Mouse (Mus musculus): ENCODE results near the gene Immp2l.

Gene Immp2l

DNA sequence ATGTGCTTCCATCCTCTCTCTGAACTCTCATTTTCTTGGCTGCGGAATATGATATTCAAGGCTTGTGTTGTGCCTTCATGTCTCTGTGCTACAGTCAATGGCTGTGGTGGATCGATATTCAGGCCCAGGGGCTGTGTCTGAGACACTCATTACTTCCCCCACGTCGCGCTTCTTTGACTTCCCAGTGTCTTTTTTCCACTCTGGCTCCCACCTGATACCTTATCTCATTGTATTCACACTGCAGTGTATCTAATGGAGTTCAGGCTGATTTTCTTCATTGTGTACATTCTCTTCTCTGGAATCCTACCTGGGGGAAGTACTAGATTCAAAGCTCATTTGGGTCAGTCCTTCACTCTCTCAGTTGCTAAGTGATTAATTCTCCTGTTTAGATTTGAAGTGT is 27.1 kb downstream of the Immp2l start:
- DNase-seq (ENCODE audit: low spot score), result no peak

GRCm38 (mm10) chr12:41052897-41053296 is 29.0 kb downstream of the Immp2l start:
- no peak for DNase-seq (ENCODE audit: low spot score)

DNA sequence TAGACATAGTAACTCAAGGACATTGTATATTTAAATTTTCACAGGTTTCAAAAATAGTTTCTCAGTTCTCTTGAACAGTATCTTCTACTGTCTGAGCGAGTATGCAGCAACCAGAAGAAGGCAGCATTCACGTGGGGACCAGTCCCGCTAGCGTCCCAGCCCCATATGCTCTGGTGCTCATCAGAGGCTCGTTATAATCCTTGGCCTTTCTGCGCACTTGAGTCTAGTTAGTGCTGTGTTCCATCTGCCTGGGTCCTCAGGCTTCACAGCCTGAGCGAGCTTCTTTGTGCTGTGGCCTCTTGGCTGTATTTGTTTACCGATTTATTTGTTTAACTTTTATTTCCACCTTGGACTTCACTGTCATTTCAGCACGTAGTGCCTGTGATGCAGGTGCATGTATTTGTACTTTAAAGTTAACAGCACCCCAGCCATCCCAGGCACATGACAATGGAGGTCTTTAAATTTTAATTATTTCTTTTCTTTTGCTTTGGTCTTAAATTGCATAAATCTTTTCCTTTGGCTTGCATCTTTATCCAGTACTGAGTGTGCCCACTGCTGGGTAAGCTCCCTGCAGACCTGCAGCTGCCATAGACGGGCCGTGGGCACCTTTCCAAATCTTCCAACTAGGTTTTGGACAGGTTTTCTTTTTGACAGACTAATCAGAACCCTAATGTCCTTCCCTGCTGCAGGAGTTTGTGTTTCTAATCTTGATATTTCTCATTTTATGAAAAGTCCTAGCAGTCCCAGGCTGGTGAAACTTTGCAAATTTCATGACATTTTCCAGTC is 30.3 kb downstream of the Immp2l start:
- no peak for DNase-seq (ENCODE audit: low spot score)

GRCm38 (mm10) chr12:41055941-41056340 is 32.1 kb downstream of the Immp2l start:
- DNase-seq (ENCODE audit: low spot score), result no peak

GRCm38 (mm10) chr12:41063281-41063680 is 39.4 kb downstream of the Immp2l start:
- DNase-seq (ENCODE audit: low spot score), result no peak

- no peak for DNase-seq (ENCODE audit: low spot score)
These were observed 58.0 kb downstream of the Immp2l start for GRCm38 (mm10) chr12:41081843-41082242.

- DNase-seq (ENCODE audit: low spot score), result no peak
These were observed 60.6 kb downstream of the Immp2l start for GRCm38 (mm10) chr12:41084370-41085089.

DNA sequence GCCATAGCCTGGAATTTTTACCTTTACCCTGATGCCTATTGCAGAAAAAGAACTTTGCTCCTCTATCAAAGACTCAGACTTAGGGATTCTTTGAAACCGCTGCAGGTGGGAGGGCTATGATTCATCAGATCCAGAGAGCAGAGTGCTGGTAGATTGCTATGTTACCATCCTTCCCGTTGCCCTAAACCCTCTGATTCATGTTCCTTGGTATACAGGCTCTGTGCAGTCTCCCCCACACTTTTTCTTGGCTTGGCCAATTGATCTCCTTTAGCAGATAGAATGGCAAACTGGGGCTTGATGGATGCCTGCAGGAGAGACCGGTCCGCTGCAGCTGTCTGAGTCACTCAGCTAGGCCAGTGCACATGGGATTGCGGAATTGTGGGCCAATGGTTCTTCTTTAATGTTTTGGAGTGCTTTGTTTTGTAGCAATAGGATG is 66.1 kb downstream of the Immp2l start:
- DNase-seq (ENCODE audit: low spot score), result peak; percentile 16

DNA sequence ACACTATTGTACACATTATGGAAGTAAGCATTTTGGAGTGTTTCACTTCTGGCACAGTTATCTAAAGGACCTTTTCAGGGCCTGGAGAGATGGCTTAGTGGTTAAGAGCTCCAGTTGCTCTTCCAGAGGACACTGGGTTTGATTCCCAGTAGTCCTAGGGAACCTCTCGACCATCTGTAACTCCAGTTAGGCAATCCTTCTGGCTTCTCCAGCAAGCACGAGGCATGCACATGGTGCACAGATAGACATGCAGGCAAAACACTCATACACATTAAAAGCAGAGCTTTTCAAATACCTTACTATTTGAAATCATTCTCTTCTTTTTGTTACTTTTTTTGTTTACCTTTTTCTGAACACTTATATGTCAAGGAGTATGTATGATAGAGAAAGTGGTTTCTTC is 66.9 kb downstream of the Immp2l start:
- no peak for DNase-seq (ENCODE audit: low spot score)

DNA sequence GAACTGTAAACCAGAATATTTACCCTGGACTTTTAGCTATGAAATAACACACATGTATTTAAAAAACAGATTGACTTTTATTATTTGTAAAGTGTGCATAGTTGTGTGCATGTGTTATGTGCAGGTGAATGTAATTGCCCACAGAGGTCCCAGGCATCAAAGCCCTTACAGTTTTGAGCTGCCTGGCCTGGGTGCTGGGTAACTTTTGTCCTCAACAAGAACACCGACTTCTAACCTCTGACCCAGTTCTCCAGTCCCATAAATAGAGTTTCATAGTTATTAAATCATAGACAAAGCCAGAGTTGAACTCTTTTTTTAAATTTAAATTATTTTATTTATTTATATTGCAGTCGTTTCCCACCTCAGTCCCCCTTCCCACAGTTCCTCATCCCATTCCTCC is 67.4 kb downstream of the Immp2l start:
- no peak for DNase-seq (ENCODE audit: low spot score)

GRCm38 (mm10) chr12:41096045-41096444 is 72.2 kb downstream of the Immp2l start:
- DNase-seq (ENCODE audit: low spot score), result no peak

- no peak for DNase-seq (ENCODE audit: low spot score)
These were observed 73.5 kb downstream of the Immp2l start for GRCm38 (mm10) chr12:41097406-41097805.

DNA sequence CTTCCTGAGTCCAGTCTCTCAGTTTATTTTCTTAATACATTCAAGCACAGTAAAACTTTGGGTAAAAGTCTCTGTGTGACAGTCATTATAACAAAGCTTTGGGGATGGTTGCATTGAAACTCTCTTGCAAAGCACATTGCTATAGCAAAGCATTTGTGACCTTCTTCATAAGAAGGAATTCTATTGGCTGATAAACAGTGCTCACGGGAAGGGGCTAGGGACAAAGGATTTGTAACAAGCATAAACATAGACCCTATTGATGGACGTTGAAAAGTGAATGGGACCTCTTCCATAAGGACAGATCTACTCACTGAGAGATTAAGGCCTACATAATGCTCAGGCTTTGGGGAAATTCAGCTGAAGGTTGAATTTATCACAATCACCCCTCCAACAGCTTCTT is 85.1 kb downstream of the Immp2l start:
- no peak for DNase-seq (ENCODE audit: low spot score)

GRCm38 (mm10) chr12:41111456-41111855 is 87.6 kb downstream of the Immp2l start:
- peak; percentile 24 for DNase-seq (ENCODE audit: low spot score)

GRCm38 (mm10) chr12:41112137-41112536 is 88.2 kb downstream of the Immp2l start:
- DNase-seq (ENCODE audit: low spot score), result no peak

- DNase-seq (ENCODE audit: low spot score), result no peak
These were observed 94.5 kb downstream of the Immp2l start for GRCm38 (mm10) chr12:41118358-41118757.

GRCm38 (mm10) chr12:41119657-41120056 is 95.8 kb downstream of the Immp2l start:
- DNase-seq (ENCODE audit: low spot score), result no peak

DNA sequence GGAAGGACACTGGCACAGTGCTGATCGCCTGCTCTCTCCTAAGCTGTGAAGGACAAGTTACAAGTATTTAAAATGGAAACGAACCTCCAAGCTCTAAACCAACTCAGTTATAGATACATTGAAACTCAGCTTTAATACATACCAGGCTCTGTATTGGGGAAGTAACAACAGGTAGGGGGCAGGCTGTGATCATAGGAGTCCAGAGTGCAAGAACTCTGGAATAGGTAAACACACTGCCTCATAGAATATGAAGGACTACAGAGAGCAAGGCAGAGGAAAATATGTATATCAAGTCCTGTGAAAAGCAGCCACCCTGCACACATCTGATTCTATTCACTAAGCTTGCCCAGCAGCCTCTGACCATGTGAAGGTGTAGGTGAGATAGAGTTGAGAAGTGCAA is 99.3 kb downstream of the Immp2l start:
- DNase-seq (ENCODE audit: low spot score), result no peak

GRCm38 (mm10) chr12:41134885-41135284 is 111.0 kb downstream of the Immp2l start:
- DNase-seq (ENCODE audit: low spot score), result no peak

GRCm38 (mm10) chr12:41159543-41159942 is 135.7 kb downstream of the Immp2l start:
- no peak for DNase-seq (ENCODE audit: low spot score)

- DNase-seq (ENCODE audit: low spot score), result no peak
These were observed 143.9 kb downstream of the Immp2l start for GRCm38 (mm10) chr12:41167802-41168201.

- no peak for DNase-seq (ENCODE audit: low spot score)
These were observed 146.2 kb downstream of the Immp2l start for GRCm38 (mm10) chr12:41170051-41170450.

DNA sequence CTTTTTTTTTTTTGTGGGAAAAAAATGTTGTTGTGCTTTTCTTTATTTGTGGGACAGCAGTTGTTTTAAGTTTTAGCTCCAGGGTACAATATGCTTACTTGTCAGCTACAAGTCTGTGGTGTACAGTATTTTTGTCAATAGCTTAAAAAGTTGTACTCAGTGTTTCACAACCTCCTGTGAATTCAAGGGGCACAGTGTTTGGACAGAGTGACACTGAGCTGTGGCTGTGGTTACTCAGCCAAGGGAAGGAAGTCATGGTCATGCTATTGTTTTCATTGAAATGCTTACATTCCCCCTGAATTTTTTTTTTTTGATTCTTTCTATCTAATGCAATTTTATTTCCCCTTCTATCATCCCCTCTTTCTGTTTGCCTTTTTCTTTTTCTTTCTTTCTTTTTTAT is 159.0 kb downstream of the Immp2l start:
- DNase-seq (ENCODE audit: low spot score), result no peak

- DNase-seq (ENCODE audit: low spot score), result no peak
These were observed 161.2 kb downstream of the Immp2l start for GRCm38 (mm10) chr12:41185060-41185459.

Data from left cerebral cortex, adult 11 months (tissue).